Mouse (Mus musculus) brain, adult 10 weeks (tissue): ENCODE data around the gene Nova2. TPM values are rescaled to one million over a fixed set of nuclear protein-coding genes. Genes with fewer than 3 reads are reported as not detected.

Source experiments
- polyA plus RNA-seq: library from polyadenylated mRNA; stranded (reverse); fragments of 350-450 nt; fragmentation: Illumina TruSeq; extraction: RNeasy Lipid Tissue Mini Kit (QIAGEN cat#74804); gene quantifications from one replicate; pipeline ENCODE4 v1.2.3, GENCODE M21; 2015; ENCODE audit warnings: low read depth, low replicate concordance

Gene Nova2
- 20.2 TPM for polyA plus RNA-seq

GRCm38 (mm10) chr7:18925162-18925938 is at the start of gene Nova2:
TSS of gene Nova2 (plus strand) at chr7:18925888.

DNA sequence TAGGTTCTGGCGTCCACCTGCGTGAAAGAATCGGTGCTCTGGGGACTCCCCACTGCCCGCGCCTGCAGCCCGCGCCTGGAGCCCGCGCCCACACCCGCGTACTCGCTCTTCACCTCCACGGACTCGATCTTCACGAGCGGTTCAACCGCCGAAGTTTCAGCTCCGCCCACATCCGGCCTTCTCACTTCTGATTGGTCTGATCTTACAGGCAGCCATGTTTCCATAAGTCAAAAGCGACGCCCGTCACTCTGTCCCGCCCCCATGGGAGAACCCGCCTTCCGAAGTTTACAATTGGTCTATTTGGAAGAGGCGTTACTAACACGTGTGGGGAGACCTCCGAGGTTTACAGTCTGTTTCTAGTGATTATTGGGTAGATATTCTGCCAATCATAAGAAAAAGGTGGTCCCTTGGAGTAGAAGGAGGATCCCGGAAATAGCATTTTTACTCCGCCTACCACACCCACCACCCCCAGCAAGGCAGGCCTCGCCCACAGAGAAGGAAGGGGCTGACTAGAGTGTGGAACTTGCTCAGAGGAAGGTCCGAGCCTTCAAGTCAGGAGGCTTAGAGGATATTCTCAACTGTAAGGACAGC is 15.4 kb upstream of the Nova2 start, which contains the start of gene Ccdc61:
TSS of gene Ccdc61 (minus strand) at position 175 of the 591 bp plus-strand sequence.

DNA sequence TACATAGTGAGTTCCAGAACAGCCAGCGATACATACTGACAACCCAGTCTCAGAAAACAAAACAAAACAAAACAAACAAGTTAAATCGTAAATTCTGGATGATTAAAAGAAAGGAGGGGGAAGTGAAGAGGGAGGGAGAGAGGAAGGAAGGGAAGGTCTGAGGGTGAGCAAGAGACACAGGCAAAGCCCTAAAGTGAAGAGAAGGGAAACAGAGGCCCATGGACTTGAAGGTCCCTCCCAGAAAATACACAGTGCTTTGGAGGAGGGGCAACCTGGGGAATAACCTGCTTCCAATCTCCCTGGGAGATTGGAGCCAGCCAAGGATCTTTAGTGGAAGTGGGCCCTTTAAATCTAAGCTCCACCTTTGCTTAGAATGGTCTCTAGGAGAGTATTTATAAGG is 61.4 kb downstream of the Nova2 start, which contains the start of gene Nanos2:
TSS of gene Nanos2 (plus strand) at position 301 of the 400 bp plus-strand sequence.

GRCm38 (mm10) chr7:18990601-18991295 is 65.1 kb downstream of the Nova2 start, which contains the start of gene Mypop:
TSS of gene Mypop (plus strand) at chr7:18991245.

GRCm38 (mm10) chr7:19003902-19004630 is 78.4 kb downstream of the Nova2 start, which contains the start of gene Irf2bp1:
TSS of gene Irf2bp1 (plus strand) at chr7:19004044.

Other genes with a start within 250 kb of the Nova2 start
- gene Psg20, start 239.7 kb upstream of the Nova2 start, polyA plus RNA-seq: not detected
- gene Psg22, start 207.8 kb upstream of the Nova2 start, polyA plus RNA-seq: not detected
- not detected for gene Psg19, start 127.4 kb upstream of the Nova2 start, polyA plus RNA-seq
- not detected for gene Psg17, start 104.3 kb upstream of the Nova2 start, polyA plus RNA-seq
- 2.0 TPM for gene Mill2, start 85.9 kb upstream of the Nova2 start, polyA plus RNA-seq
- gene Pglyrp1, start 54.6 kb upstream of the Nova2 start, polyA plus RNA-seq: 23.2 TPM
- 11.0 TPM for gene Ccdc61, start 15.5 kb upstream of the Nova2 start, polyA plus RNA-seq
- 0.30 TPM for gene Nanos2, start 61.5 kb downstream of the Nova2 start, polyA plus RNA-seq
- gene Mypop, start 65.4 kb downstream of the Nova2 start, polyA plus RNA-seq: 33.4 TPM
- 28.9 TPM for gene Irf2bp1, start 78.2 kb downstream of the Nova2 start, polyA plus RNA-seq
- not detected for gene Foxa3, start 97.7 kb downstream of the Nova2 start, polyA plus RNA-seq
- 81.7 TPM for gene Sympk, start 98.5 kb downstream of the Nova2 start, polyA plus RNA-seq
- 0.18 TPM for gene Rsph6a, start 128.8 kb downstream of the Nova2 start, polyA plus RNA-seq
- gene Dmwd, start 150.3 kb downstream of the Nova2 start, polyA plus RNA-seq: 108 TPM
- gene Dmpk, start 158.0 kb downstream of the Nova2 start, polyA plus RNA-seq: 19.0 TPM
- 1.9 TPM for gene Six5, start 168.7 kb downstream of the Nova2 start, polyA plus RNA-seq
- gene Gm4969, start 192.5 kb downstream of the Nova2 start, polyA plus RNA-seq: 0.33 TPM
- 7.9 TPM for gene Fbxo46, start 194.0 kb downstream of the Nova2 start, polyA plus RNA-seq
- gene Qpctl, start 223.4 kb downstream of the Nova2 start, polyA plus RNA-seq: 14.4 TPM
- gene Snrpd2, start 223.8 kb downstream of the Nova2 start, polyA plus RNA-seq: 82.5 TPM
- gene Gipr, start 240.2 kb downstream of the Nova2 start, polyA plus RNA-seq: 1.8 TPM